Mouse (Mus musculus) kidney, postnatal 0 days (tissue): ENCODE data around the gene Anapc4. TPM values are rescaled to one million over a fixed set of nuclear protein-coding genes. Genes with fewer than 3 reads are reported as not detected.

Source experiments
- ATAC-seq: fragments of 200-750 bp; cut with Nextera tagmentation; replicated peaks from 2 replicates; pipeline ENCODE4 v1.8.0; 2017; ENCODE audit warnings: low read depth, moderate number of reproducible peaks, moderate TSS enrichment, moderate library complexity; ENCODE audit not compliant: low FRiP score
- DNase-seq: peaks from one replicate; pipeline ENCODE4 v3.0.0-alpha.2; 2016; ENCODE audit warnings: low spot score
- H3K27ac ChIP-seq: fragments of 300-500 bp; sonication (generic); 2 replicates; pipeline ENCODE4 v1.5.1; 2014; ENCODE audit warnings: mild to moderate bottlenecking
- H3K27me3 ChIP-seq: fragments of 300-500 bp; sonication (generic); 2 replicates; pipeline ENCODE4 v1.6.1; 2014; ENCODE audit warnings: low read length, mixed read lengths; ENCODE audit not compliant: insufficient read depth
- H3K36me3 ChIP-seq: fragments of 300-500 bp; sonication (generic); 2 replicates; pipeline ENCODE4 v1.6.1; 2014; ENCODE audit warnings: low read length, mixed read lengths; ENCODE audit not compliant: insufficient read depth
- H3K4me1 ChIP-seq: fragments of 300-500 bp; sonication (generic); replicated peaks from 2 replicates; pipeline ENCODE4 v1.6.1; 2014; ENCODE audit warnings: antibody characterized with exemption, low read length, mixed read lengths; ENCODE audit not compliant: insufficient read depth
- H3K4me2 ChIP-seq: fragments of 300-500 bp; sonication (generic); 2 replicates; pipeline ENCODE4 v1.6.1; 2014; ENCODE audit warnings: mild to moderate bottlenecking, low read length, moderate library complexity, mixed read lengths
- H3K4me3 ChIP-seq: fragments of 300-500 bp; sonication (generic); replicated peaks from 2 replicates; pipeline ENCODE4 v1.5.1; 2014; ENCODE audit warnings: low read depth, low read length
- H3K9ac ChIP-seq: fragments of 300-500 bp; sonication (generic); 2 replicates; pipeline ENCODE4 v1.6.1; 2014; ENCODE audit warnings: low read depth, low read length
- H3K9me3 ChIP-seq: fragments of 300-500 bp; sonication (generic); replicated peaks from 2 replicates; pipeline ENCODE4 v1.6.1; 2016; ENCODE audit warnings: low read length, inconsistent platforms, mixed read lengths
- CTCF ChIP-seq: IDR thresholded peaks from 2 replicates; pipeline ENCODE4 v1.5.1; 2016; ENCODE audit warnings: antibody characterized with exemption, low read depth, mild to moderate bottlenecking, moderate library complexity
- WGBS: fragments of 180-500 bp; shearing (Covaris S2); extraction: QIAGEN DNeasy Blood & Tissue Kit; methylation state at CpG from one replicate; pipeline ENCODE4 v1.1.7; 2014; 5-methylcytosine and 5-hydroxymethylcytosine counted together
- polyA plus RNA-seq: library from polyadenylated mRNA; unstranded; fragments of >200 nt; fragmentation: Nextera tagmentation; extraction: Ambion mirVana; gene quantifications from 2 replicates; pipeline ENCODE4 v1.2.1, GENCODE M21; 2015

Anapc4 gene
- polyA plus RNA-seq, 1 experiment from 2014 or later = 72.3 TPM

GRCm38 (mm10) chr5:52879926-52880325 lies 46.1 kb downstream of the Anapc4 start:
- H3K9ac ChIP-seq = no peak overlapping the region
- 88% methylated on average over 6 of the region's 6 CpGs for WGBS
- H3K4me3 ChIP-seq = no peak overlapping the region
- H3K4me1 ChIP-seq = no peaks in the 10 kb centered on the region
- no peak overlapping the region for H3K4me2 ChIP-seq
- ATAC-seq (no peak), DNase-seq (no peak)
- no peaks in the 10 kb centered on the region for H3K27me3 ChIP-seq
- H3K9me3 ChIP-seq = no peaks in the 10 kb centered on the region
- no peak overlapping the region for H3K27ac ChIP-seq
- no peak for TF ChIP-seq CTCF
- no peaks in the 10 kb centered on the region for H3K36me3 ChIP-seq

DNA sequence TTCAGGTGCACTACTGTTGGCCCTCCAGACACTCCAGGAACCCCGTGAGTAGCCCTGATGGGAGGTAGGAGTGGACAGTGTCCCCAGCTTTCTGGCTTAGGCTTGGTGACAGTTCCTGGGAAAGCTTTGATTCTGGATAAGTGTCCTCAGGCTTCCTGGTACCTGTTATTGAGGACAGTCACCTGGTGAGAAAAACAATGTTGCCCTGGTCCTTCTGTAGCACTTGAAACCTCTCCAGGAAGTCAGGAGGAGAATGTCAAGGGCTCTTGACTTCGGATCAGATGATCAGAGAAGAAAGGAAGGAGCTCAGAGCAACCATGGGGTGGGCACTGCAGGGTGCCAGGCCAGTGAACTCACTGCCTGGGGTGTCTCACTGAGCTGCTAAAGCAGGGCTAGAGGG lies 48.6 kb downstream of the Anapc4 start:
- no peak overlapping the region for H3K4me2 ChIP-seq
- WGBS = 60% methylated on average over 2 of the region's 2 CpGs
- H3K27ac ChIP-seq = no peak overlapping the region
- ATAC-seq = no peak
- DNase-seq = no peak
- H3K4me3 ChIP-seq = no peak overlapping the region
- no peaks in the 10 kb centered on the region for H3K9me3 ChIP-seq
- TF ChIP-seq CTCF = no peak
- no peaks in the 10 kb centered on the region for H3K4me1 ChIP-seq
- no peaks in the 10 kb centered on the region for H3K27me3 ChIP-seq
- no peak overlapping the region for H3K9ac ChIP-seq
- no peaks in the 10 kb centered on the region for H3K36me3 ChIP-seq

DNA sequence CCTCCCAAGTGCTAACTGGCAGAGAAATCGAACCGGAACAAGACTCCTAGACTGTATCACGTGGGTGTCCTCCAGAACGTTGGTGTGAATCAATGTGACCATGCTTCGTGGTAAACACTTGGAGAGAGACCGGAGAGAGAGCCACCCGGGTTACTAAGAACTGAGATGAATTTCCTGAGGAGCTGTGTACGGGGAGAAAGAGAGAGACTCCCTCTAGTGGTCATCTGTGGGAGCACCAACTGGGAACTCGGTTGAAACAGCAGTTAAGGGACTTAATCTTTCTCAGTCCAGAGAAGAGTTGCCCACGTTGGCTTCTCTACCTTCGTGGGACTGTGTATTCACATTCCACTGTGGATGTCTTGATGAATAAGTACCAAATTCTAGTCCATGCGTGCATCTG lies 53.3 kb downstream of the Anapc4 start:
- Histone ChIP-seq H3K4me2 (no peak overlapping the region), H3K27me3 (no peaks in the 10 kb centered on the region), H3K27ac (no peak overlapping the region), H3K36me3 (no peaks in the 10 kb centered on the region), H3K9me3 (no peaks in the 10 kb centered on the region), H3K9ac (no peak overlapping the region), H3K4me1 (no peaks in the 10 kb centered on the region), H3K4me3 (no peak overlapping the region)
- peak; percentile 80 for TF ChIP-seq CTCF
- ATAC-seq = no peak
- DNase-seq = peak; percentile 76
- WGBS = 53% methylated on average over 12 of the region's 12 CpGs

GRCm38 (mm10) chr5:52889919-52890318 lies 56.1 kb downstream of the Anapc4 start:
- Histone ChIP-seq H3K9me3 (no peaks in the 10 kb centered on the region), H3K9ac (no peak overlapping the region), H3K27me3 (no peaks in the 10 kb centered on the region), H3K4me2 (no peak overlapping the region), H3K27ac (no peak overlapping the region), H3K4me1 (no peaks in the 10 kb centered on the region), H3K4me3 (no peak overlapping the region), H3K36me3 (no peaks in the 10 kb centered on the region)
- DNase-seq (no peak), ATAC-seq (no peak)
- WGBS = 79% methylated on average over 7 of the region's 7 CpGs
- TF ChIP-seq CTCF = no peak

DNA sequence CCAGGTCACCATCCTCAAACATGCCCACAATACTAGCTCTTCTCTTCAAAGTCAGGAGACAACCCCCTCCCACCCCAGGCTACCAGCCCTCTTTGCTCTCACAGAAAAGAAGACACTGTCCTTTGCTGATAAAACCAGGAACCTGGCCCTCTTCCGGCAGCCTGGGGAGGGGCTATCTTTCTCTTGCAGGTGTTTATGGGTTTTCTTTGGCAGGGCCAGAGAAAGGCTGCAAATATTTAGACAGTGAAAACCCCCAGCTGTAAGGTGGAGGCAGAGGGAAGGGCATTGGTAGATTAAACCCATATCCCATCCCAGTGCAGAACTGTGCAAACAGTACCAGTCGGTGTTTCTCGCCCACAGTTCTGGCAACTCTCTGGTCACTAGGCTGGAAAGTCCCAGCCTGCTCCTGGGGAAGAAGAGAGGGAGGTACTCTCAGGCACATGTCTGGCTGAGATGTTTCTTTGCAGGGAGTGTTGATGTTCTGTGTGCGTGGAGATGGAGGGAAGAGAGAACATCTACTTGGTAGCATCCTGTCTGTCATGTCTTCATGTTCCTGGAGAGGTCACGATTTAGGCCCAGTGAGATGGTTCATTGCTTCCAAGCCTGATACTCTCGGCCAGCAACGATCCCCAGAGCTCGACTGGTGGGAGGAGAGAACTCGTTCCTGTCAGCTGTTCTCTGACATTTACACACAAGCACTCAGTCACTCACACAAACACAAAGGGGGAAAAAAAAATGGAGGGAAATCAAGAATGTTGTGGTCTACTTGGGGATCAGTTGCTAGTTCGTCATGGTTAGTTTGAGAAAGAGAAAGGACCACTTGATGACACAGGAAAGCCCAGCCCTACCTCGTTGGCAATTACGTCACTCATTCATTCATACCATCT lies 58.4 kb downstream of the Anapc4 start:
- no peaks in the 10 kb centered on the region for H3K9me3 ChIP-seq
- no peaks in the 10 kb centered on the region for H3K4me1 ChIP-seq
- H3K27ac ChIP-seq = no peak overlapping the region
- DNase-seq = no peak
- 51% methylated on average over 12 of the region's 12 CpGs for WGBS
- H3K9ac ChIP-seq = no peak overlapping the region
- no peak for ATAC-seq
- no peak overlapping the region for H3K4me2 ChIP-seq
- H3K4me3 ChIP-seq = no peak overlapping the region
- no peaks in the 10 kb centered on the region for H3K27me3 ChIP-seq
- no peak for TF ChIP-seq CTCF
- no peaks in the 10 kb centered on the region for H3K36me3 ChIP-seq

DNA sequence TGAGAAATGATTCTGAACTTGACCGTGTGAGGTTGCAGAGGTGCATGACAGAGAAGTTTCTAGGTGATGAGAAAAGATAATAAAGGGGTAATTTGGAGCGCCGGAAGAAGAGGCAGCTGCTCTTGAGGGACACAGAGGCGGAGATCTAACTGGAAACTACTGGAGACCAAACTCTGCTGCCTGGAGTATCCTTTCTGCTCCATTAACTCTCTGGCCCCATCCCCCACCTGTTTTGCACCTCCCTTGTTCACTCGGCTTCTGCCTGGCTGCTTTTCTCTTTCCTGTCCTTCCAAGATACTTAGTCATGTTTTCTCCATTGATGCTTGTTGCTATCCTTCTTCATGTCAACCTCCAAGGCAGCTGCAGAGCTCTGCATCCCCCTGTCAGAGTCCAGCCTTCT lies 60.1 kb downstream of the Anapc4 start:
- 32% methylated on average over 5 of the region's 5 CpGs for WGBS
- Histone ChIP-seq H3K9ac (no peak overlapping the region), H3K27me3 (no peaks in the 10 kb centered on the region), H3K4me1 (no peaks in the 10 kb centered on the region), H3K27ac (no peak overlapping the region), H3K4me3 (no peak overlapping the region), H3K36me3 (no peaks in the 10 kb centered on the region), H3K4me2 (no peak overlapping the region), H3K9me3 (no peaks in the 10 kb centered on the region)
- no peak for TF ChIP-seq CTCF
- DNase-seq (peak; percentile 62), ATAC-seq (no peak; the same call in 1 of the 2 replicates)

DNA sequence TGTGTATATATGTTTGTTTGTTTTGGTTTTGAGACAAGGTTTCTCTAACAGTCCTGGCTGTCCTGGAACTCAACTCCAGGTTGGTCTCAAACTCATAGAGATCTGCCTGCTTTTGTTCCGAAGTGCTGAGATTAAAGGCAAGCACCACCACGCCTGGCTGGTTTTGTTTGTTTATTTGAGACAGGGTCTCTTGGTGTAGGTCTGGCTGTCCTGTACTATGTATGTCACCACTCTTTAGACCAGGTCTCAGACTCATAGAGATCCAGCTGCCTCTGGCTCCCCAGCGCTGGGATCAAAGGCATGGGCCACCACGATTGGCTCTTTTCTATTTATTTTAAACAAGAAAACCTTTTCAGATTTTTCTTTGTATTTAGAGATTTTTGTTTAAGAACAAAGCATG lies 70.4 kb downstream of the Anapc4 start:
- no peaks in the 10 kb centered on the region for H3K9me3 ChIP-seq
- H3K4me2 ChIP-seq = no peak overlapping the region
- 18% methylated on average over 4 of the region's 4 CpGs for WGBS
- no peaks in the 10 kb centered on the region for H3K36me3 ChIP-seq
- TF ChIP-seq CTCF = no peak
- DNase-seq = no peak
- H3K27ac ChIP-seq = no peak overlapping the region
- H3K4me1 ChIP-seq = peaks cover 4% of the 10 kb centered on the region; the same call in 1 of the 2 replicates
- H3K4me3 ChIP-seq = no peak overlapping the region
- ATAC-seq = no peak
- H3K27me3 ChIP-seq = no peaks in the 10 kb centered on the region
- H3K9ac ChIP-seq = no peak overlapping the region
